Mouse (Mus musculus): ENCODE measurements at regions not wholly inside any gene's neighbourhood (a gene's known extent, or its start where the extent isn't known, plus 50 kb on each side); places are given as distances from the start of the nearest gene placed in this dataset.
A peak's percentile ranks its signal among the peaks of the same experiment; 100 is the strongest.

DNA sequence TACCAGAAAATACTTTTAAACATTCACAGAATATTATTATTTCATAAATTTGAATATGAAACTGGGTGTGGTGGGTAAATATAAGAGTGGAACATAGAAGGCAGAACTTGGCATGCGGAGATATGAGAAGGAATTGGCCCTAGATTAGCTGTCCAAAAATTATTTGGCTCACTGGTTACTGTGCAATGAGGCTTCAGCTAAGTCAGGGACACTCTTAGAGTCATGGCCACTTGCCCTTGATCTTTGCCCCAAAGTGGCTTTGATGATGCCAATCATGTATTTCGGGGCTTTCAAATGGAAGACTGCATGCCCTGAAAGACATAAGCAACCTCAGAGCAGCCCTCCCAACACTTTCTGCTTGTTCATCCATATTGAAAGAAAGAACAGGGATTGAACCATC, 76.9 kb downstream of the Pxdc1 start:
- no peak for DNase-seq (ENCODE audit: low spot score)

GRCm38 (mm10) chr13:34575997-34576314, 77.3 kb downstream of the Pxdc1 start:
- no peak for DNase-seq (ENCODE audit: low spot score)

DNA sequence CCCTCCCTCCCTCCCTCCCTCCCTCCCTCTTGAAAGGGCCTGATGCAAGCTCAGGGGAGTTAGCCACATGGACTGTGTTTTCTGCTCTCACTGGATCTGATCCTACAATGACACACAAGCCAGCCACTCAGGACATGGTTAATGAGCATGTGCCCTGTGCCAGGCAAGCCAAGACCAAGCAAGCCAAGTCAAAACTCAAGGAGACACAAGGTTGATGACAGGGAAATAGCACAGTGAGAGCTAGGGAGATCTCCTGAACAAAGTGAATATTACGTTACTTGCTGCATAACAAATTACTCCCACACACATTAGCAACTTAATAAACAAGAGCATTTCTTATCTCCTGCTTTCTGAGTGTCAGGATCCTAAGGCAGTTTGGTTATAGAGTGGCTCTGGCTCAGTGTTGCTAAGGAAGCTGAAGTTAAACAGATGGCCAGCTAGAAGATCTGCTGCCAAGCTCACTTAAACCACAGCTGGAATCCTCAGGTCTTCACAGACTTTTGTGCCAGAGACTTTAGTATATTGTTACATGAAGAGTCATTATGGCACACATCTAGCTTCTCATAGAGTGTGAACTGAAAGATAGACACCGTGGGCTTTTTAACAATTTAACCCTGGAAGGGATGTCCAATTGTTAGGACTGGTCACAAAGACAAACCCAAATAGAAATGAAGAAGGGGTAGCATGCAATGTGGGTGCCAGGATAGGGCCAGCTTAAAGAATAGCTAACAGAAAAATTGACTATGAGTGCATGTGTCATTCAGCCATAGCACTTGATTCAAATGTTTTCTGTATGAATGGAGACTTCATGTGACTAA, 77.9 kb downstream of the Pxdc1 start:
- DNase-seq (ENCODE audit: low spot score) = no peak

DNA sequence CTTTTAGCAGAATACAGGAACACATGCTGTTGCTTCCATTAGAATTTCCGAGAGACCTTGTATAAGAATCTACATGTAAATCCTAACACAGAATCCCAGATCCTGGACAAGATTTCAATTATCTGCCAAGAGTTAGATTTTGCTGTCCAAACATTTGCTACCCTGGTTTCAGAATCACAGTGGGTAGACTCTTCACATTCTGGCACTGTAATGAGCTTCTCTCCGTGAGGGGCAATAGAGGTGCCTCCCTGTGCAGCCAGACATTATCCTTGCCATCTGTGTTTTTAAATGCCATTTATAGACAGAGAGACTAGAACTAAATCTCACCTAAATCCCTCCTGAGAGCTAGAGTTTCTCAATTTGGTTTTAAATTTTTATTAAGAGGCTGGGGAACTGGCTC, 84.0 kb downstream of the Pxdc1 start:
- no peak for DNase-seq (ENCODE audit: low spot score)

DNA sequence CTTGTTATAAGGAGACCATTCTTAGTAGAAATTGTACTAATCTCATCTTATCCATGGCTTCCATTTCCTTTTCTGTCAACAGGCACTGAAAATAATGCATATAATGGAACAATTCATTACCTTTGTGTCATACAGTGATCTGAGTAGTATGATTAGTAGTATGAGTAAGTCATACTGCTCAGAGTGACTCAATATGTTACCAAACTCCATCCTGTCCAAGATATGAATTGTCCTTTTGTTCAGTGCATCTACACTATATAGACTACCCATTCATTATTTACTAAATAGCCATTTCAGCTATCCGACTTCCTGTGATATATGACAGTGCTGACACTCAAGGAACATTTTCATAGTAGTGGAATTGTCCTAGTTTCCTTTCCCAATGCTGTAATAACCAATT, 86.6 kb downstream of the Pxdc1 start:
- no peak for DNase-seq (ENCODE audit: low spot score)

GRCm38 (mm10) chr13:34550130-34550884, 103.0 kb downstream of the Pxdc1 start:
- DNase-seq (ENCODE audit: low spot score) = peak; percentile 77

DNA sequence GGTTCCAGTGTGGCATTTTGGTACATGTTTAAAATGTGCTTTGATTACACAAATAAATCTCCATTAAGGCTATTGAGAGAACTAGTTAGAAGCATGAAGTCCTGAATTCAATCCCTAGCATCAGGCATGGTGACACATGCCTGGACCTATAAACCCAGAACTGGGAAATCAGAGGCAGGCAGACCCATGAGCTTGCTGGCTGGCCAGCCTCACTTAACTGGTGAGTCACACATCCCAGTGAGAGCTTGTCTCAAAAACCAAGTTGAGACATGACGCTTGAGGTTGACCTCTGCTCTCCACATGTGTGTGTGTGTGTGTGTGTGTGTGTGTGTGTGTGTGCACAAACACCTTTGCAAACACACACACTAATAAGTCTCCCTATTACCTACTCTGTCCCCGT, 112.6 kb downstream of the Pxdc1 start:
- no peak for DNase-seq (ENCODE audit: low spot score)

GRCm38 (mm10) chr13:34533896-34534295, 119.4 kb downstream of the Pxdc1 start:
- no peak for DNase-seq (ENCODE audit: low spot score)

GRCm38 (mm10) chr13:34511332-34511731, 142.0 kb downstream of the Pxdc1 start:
- DNase-seq (ENCODE audit: low spot score) = no peak

DNA sequence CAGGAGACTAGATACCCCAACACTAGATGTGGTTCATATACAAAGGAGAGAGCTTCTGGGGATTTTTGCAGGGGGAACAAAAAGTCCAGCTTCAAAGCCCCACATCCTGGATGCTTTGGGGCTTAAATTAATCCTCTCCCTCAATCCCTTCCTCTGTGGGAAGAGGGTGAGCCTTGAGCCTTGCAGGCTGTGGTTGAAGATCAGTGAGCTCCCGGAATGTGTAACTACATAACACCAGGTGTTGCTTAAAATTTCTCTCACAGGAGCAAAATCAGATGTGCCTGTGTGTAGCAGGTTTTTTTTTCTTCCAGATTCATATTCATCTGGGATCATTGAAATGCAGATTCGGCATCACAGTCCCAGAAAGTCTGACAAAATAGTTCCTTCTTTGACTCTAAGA, 146.1 kb downstream of the Pxdc1 start:
- DNase-seq (ENCODE audit: low spot score) = no peak

GRCm38 (mm10) chr13:34505861-34506260, 147.4 kb downstream of the Pxdc1 start:
- no peak for DNase-seq (ENCODE audit: low spot score)

GRCm38 (mm10) chr13:34504879-34505278, 148.4 kb downstream of the Pxdc1 start:
- no peak for DNase-seq (ENCODE audit: low spot score)

GRCm38 (mm10) chr13:34498910-34499309, 153.9 kb upstream of the Slc22a23 start:
- no peak for DNase-seq (ENCODE audit: low spot score)

DNA sequence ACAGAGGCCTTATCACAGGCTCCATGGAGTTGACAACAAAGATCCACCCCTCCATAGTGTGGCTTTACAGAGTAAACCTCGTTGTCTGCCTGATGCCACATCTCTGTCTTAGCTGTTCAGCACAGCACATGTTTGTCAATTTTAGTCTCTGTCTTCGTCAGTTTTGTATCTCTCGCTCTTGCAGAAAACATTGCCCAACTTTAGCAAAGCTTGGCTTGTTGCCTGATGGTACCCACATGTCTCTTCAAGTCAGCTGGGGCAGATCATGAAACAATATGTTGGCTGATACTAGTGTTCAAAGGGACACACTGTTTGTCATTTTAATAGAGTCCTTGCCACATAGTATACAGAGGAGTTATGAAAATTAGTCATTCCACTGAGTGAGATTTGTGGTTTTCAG, 152.7 kb upstream of the Slc22a23 start:
- DNase-seq (ENCODE audit: low spot score) = no peak

DNA sequence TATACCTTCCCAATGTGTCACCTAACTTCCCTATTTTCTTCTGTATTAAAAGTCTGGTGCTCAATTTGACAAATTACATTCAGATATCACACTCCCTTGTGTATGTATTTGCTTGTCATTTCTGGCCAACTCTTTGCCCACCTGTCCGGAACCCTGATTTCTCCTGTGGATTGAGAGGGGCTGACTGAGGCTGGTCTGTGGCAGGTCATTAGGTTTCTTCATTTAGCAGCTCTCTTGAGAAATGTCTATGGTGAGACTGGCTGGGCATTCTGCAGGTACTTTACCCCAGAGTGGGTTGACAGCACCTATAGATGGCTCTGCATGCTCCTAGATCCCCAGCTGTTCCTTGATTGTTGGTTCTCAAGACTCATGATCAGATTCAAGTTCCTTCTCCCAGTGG, 139.8 kb upstream of the Slc22a23 start:
- DNase-seq (ENCODE audit: low spot score) = no peak

GRCm38 (mm10) chr13:34481461-34481860, 136.5 kb upstream of the Slc22a23 start:
- no peak for DNase-seq (ENCODE audit: low spot score)

- DNase-seq (ENCODE audit: low spot score) = no peak
Measured at GRCm38 (mm10) chr13:34470410-34470809, 125.4 kb upstream of the Slc22a23 start.

DNA sequence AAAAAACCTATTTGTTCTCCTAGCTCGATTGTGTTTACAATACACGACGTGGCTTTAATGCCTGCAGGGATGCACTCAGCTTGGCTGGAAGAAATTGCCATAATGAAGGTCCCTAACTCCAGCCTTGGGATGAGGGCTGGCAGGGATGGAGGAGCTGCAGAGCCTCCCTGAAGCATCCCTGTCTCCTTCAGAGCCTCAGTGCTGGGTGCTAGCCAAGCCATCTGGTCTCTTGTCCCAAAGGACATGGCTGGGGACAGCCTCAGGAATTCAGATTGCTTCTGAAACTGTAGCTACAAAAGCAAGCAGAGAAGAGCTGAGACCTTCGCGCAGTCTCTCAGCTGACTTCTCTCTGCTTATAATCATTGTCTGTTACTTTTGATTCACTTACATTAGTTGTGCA, 124.6 kb upstream of the Slc22a23 start:
- no peak for DNase-seq (ENCODE audit: low spot score)

DNA sequence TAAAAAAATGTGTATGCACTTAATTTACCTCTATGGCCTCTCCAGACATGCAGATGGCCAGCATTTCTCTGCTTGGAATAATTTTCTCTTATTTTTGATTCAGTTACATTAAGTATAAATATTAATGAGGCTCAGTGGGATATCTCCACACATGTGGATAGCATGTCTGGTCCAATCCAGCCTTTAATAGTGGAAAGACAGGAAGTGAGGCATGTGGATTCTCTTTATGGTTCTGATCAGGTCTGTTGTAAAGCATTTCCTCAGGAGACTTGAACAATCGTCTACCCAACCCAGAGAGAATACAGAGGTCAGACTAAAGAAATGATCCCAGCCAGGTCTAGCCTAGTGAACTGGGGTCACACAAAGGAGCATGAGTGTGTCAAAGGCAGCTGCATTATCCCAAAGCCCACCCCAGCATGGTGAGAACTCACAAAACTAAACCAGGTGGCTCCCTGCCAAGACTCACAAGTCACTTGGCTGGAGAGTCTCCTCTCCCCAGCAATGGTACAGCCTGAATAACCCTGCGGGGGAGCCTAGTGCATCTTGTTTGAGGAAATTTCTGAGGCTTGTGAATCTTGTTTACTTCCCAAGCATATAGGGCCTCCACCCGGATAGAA, 123.3 kb upstream of the Slc22a23 start:
- DNase-seq (ENCODE audit: low spot score) = no peak

GRCm38 (mm10) chr13:34465862-34466430, 121.0 kb upstream of the Slc22a23 start:
- peak; percentile 68 for DNase-seq (ENCODE audit: low spot score)

DNA sequence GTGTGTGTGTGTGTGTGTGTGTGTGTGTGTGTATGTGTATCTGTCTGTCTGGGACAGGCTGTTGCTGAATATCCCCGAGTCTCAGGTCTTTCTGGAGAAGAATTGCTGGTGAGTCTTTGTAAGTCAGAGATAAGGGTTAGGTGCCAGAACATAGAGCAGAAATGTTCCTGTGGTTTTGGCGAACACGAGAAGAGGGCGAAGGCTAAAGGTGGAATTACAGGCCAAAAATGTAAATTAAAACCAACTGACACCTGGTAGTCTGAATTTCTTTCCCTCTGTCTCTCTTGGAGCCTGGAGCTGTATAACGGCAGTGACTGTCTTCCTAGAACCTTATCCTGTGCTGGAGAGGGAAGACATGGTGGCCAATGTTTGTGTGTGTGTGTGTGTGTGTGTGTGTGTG, 120.5 kb upstream of the Slc22a23 start:
- no peak for DNase-seq (ENCODE audit: low spot score)

DNA sequence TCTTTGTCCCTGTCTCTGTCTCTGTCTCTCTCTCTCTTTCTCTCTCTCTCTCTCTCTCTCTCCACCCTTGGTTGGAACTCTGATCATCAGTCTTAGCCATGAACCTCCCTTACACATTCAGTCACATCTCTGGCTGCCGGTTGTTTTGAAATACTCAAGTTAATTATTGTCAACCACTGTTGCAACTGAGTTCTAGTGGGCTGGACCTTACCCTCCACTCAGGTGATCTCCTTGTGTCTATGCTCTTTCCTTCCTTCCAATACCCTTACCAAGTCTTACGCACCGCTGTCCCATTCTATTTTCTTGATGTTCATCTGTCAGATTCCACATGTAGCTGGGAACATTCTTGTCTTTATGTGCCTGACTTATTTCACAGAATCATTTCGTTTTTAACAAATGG, 119.2 kb upstream of the Slc22a23 start:
- peak; percentile 83 for DNase-seq (ENCODE audit: low spot score)
